Mouse (Mus musculus) frontal cortex, postnatal 36 days (tissue): Measurements from ENCODE around the gene Cdc25a.
A peak's percentile ranks its signal among the peaks of the same experiment; 100 is the strongest.

Source experiments
- DNase-seq, 2 experiments: peaks; one replicate each; pipeline ENCODE4 v3.0.0; 2022; ENCODE audit warnings: low spot score in 2 of 2

The Cdc25a gene

GRCm38 (mm10) chr9:109932756-109933375 lies 57.5 kb downstream of the Cdc25a start:
- peak; percentile 42 to 56 for DNase-seq

GRCm38 (mm10) chr9:109939401-109939800 lies 64.0 kb downstream of the Cdc25a start:
- DNase-seq = no peak

DNA sequence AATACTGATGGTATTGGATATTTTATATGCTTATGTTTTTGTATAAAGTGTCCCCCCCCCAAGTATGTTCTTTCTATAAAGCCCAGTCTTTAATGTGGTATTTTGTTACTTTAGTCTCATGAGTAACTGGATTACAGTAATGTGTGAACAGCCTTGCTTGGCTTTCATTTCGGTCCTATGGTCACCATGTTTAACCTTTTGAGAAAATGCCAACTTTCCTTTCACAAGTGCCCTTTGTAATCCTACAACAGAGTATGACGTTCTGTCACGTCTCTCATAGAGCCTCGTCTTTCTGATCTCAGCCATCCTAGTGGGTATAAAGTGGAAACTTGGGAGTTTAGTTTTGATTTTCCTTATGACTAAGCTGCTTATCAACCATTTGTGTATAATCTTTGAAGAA lies 67.4 kb downstream of the Cdc25a start:
- no peak for DNase-seq
